In the genomic region with DNA sequence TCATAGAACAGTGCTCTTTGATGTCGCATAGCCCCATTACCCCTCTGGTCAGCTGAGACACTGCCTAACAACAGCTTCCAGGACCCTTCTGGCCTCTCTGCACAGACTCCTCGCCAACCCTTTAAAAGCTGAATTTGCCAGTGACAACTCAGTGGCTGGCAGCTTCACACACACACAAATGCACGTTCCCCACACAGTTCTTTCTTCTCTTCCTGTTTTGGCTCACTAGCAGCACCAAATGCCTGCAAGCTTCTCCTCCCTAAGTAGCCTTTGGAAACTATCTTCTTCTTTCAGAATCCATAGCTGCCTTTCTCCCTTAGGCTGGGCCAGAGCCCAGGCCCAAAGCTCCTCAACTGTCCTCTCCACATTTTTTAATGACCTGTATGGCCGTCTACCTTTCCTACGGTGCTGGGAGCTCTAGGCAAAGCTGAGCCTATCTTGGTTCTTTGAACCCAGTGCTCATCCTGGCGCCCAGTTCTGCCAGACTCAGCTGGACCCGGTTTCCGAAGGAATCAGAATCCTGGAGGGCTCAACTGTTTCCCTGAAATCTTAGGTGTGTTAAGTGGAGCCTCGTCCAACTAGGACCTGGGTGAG, we compare ENCODE assay signal across 9 mouse cellular contexts. TPM values are rescaled to one million over a fixed set of nuclear protein-coding genes. Genes with fewer than 3 reads are reported as not detected.
DNase-seq lines count a peak whose midpoint lies in the region; ATAC-seq and TF ChIP-seq lines count a peak whose summit lies in the region.
"Had no signal": no experiment of that assay in that cellular context is flagged by ENCODE, and none has a peak within 500 bp of the region (broad histone marks: within the 10 kb centered on the region; RNA-seq: fewer than 3 reads in every experiment).

No protein-coding gene starts in this region.

- TF ChIP-seq EP300 in heart, postnatal 0 days (IDR thresholded peaks at IDR 0.05; ENCODE audit: low read depth): no peak
- TF ChIP-seq EP300 in ES-Bruce4 (IDR thresholded peaks at IDR 0.05; ENCODE audit: insufficient read depth, low read depth, low read length): no peak

- no peak for TF ChIP-seq POLR2A in ES-Bruce4 (IDR thresholded peaks at IDR 0.05; ENCODE audit: insufficient read depth, low read length)

- 0 out of 2 replicates have a peak overlapping the region, but pooled peaks have one; percentile 52 for H3K4me3 ChIP-seq in heart, postnatal 0 days (ENCODE audit: low read depth, low read length)
- H3K4me3 ChIP-seq in ES-Bruce4 (ENCODE audit: low read depth, low read length): no peak overlapping the region
- peak overlapping the region; percentile 68 for H3K4me3 ChIP-seq in forebrain, embryonic 12.5 days (replicated peaks)
- H3K4me3 ChIP-seq in midbrain, embryonic 10.5 days: peak overlapping the region; percentile 75

- no peak overlapping the region for H3K27ac ChIP-seq in heart, postnatal 0 days (ENCODE audit: low read depth)
- H3K27ac ChIP-seq in ES-Bruce4 (ENCODE audit: insufficient read depth, low read length): no peak overlapping the region
- H3K27ac ChIP-seq in forebrain, embryonic 12.5 days: no peak overlapping the region
- H3K27ac ChIP-seq in midbrain, embryonic 10.5 days (replicated peaks): 0 out of 2 replicates have a peak overlapping the region, but pooled peaks have one; percentile 82
- H3K27ac ChIP-seq: lung, embryonic 15.5 days had no signal

- no peaks in the 10 kb centered on the region for H3K36me3 ChIP-seq in heart, postnatal 0 days (replicated peaks; ENCODE audit: control insufficient read depth, insufficient read depth, low read length)
- H3K36me3 ChIP-seq in ES-Bruce4 (ENCODE audit: control insufficient read depth, insufficient read depth, low read length, poor library complexity, severe bottlenecking): no peaks in the 10 kb centered on the region
- H3K36me3 ChIP-seq in forebrain, embryonic 12.5 days (replicated peaks): no peaks in the 10 kb centered on the region
- no peaks in the 10 kb centered on the region for H3K36me3 ChIP-seq in midbrain, embryonic 10.5 days
- H3K36me3 ChIP-seq: lung, embryonic 15.5 days had no signal

- no peak overlapping the region; the same call in 1 of the 2 replicates for H3K4me2 ChIP-seq in heart, postnatal 0 days (ENCODE audit: low read depth, low read length)
- peak overlapping the region; percentile 90 for H3K4me2 ChIP-seq in forebrain, embryonic 12.5 days

- 7% methylated on average over 9 of the region's 9 CpGs for WGBS in heart, postnatal 0 days
- WGBS in forebrain, embryonic 12.5 days: 7% methylated on average over 9 of the region's 9 CpGs
- 5% methylated on average over 9 of the region's 9 CpGs for WGBS in midbrain, embryonic 10.5 days

- H3K9ac ChIP-seq in heart, postnatal 0 days (replicated peaks; ENCODE audit: low read depth, low read length): no peak overlapping the region
- H3K9ac ChIP-seq in ES-Bruce4 (ENCODE audit: low read depth, poor library complexity, severe bottlenecking): peak overlapping the region; percentile 77; the same call in 1 of the 2 replicates
- no peak overlapping the region for H3K9ac ChIP-seq in forebrain, embryonic 12.5 days
- H3K9ac ChIP-seq: lung, embryonic 15.5 days had no signal

- DNase-seq in heart, postnatal 0 days (ENCODE audit: low spot score): no peak
- no peak for DNase-seq in heart, adult 8-10 months (ENCODE audit: low spot score)
- DNase-seq in midbrain, embryonic 10.5 days (ENCODE audit: low spot score): no peak
- DNase-seq in thymus, adult 18-20 months: no peak

- ATAC-seq in heart, postnatal 0 days (ENCODE audit: insufficient read depth, low read depth): no peak
- no peak for ATAC-seq in forebrain, embryonic 12.5 days (ENCODE audit: low FRiP score)
- ATAC-seq in granulocyte monocyte progenitor cell, adult 5-6 weeks (replicated peaks; ENCODE audit: poor library complexity, severe bottlenecking): no peak
- no peak for ATAC-seq in megakaryocyte progenitor cell, adult 5-6 weeks (replicated peaks; ENCODE audit: poor library complexity)

- H3K4me1 ChIP-seq in heart, postnatal 0 days (ENCODE audit: control insufficient read depth, insufficient read depth): no peaks in the 10 kb centered on the region
- no peaks in the 10 kb centered on the region for H3K4me1 ChIP-seq in ES-Bruce4 (ENCODE audit: control insufficient read depth, insufficient read depth, low read length)
- H3K4me1 ChIP-seq in forebrain, embryonic 12.5 days: peaks cover 31% of the 10 kb centered on the region
- H3K4me1 ChIP-seq in midbrain, embryonic 10.5 days: peaks cover 39% of the 10 kb centered on the region

- no peaks in the 10 kb centered on the region for H3K9me3 ChIP-seq in heart, postnatal 0 days (replicated peaks; ENCODE audit: control insufficient read depth, low read length)
- peaks cover under 1% of the 10 kb centered on the region; the same call in 1 of the 2 replicates for H3K9me3 ChIP-seq in ES-Bruce4 (replicated peaks; ENCODE audit: control insufficient read depth, insufficient read depth, low read length, poor library complexity, severe bottlenecking)
- H3K9me3 ChIP-seq in forebrain, embryonic 12.5 days: no peaks in the 10 kb centered on the region; the same call in 1 of the 2 replicates
- no peaks in the 10 kb centered on the region for H3K9me3 ChIP-seq in midbrain, embryonic 10.5 days (replicated peaks)
- H3K9me3 ChIP-seq: lung, embryonic 15.5 days had no signal

- peaks cover 81% of the 10 kb centered on the region for H3K27me3 ChIP-seq in heart, postnatal 0 days (ENCODE audit: control insufficient read depth, insufficient read depth, low read length)
- peaks cover 32% of the 10 kb centered on the region for H3K27me3 ChIP-seq in ES-Bruce4 (ENCODE audit: control insufficient read depth, insufficient read depth, low read length, poor library complexity, severe bottlenecking)
- peaks cover 95% of the 10 kb centered on the region for H3K27me3 ChIP-seq in forebrain, embryonic 12.5 days
- H3K27me3 ChIP-seq in midbrain, embryonic 10.5 days (ENCODE audit: low read depth, poor library complexity, severe bottlenecking): peaks cover 94% of the 10 kb centered on the region

- no peak for TF ChIP-seq CTCF in heart, postnatal 0 days (IDR thresholded peaks at IDR 0.05; ENCODE audit: low read depth)
- TF ChIP-seq CTCF in ES-Bruce4 (IDR thresholded peaks at IDR 0.05; ENCODE audit: low read depth, low read length): no peak

RNA-seq across cellular contexts. Expression of gene Grid1, which starts 1.4 kb away (rescaled TPM):
- total RNA-seq in heart, postnatal 0 days (2014; rRNA removed; ENCODE audit: low replicate concordance): 0.54 TPM in 1 of 2 replicates, not detected in the other
- 0.03 and 0.05 TPM in 2 replicates for polyA plus RNA-seq in heart, postnatal 0 days (2015; fragmentation: Nextera tagmentation; extraction: Ambion mirVana)
- total RNA-seq in heart, adult 8-10 months (2022): under 1 TPM in 1 of 4 experiments, not detected in 3; 0.22 TPM
- 0.24 and 1.3 TPM in 2 replicates for polyA plus RNA-seq in ES-Bruce4 (2011; ENCODE audit: insufficient read depth, insufficient read length, low read depth, missing spikeins)
- 0.90 and 1.5 TPM in 2 replicates for polyA plus RNA-seq in forebrain, embryonic 12.5 days (2016; fragmentation: Nextera tagmentation; extraction: Ambion mirVana)
- 0.28 and 0.40 TPM in 2 replicates for polyA plus RNA-seq in midbrain, embryonic 10.5 days (2016; fragmentation: Nextera tagmentation; extraction: Ambion mirVana)
- total RNA-seq in granulocyte monocyte progenitor cell, adult 5-6 weeks (2014; fragmentation: Nextera tagmentation): not detected in 2 replicates
- not detected in 2 replicates for total RNA-seq in granulocyte monocyte progenitor cell, adult 5-6 weeks (2017)
- total RNA-seq in megakaryocyte progenitor cell, adult 5-6 weeks (2015): not detected in 2 replicates
- total RNA-seq in megakaryocyte progenitor cell, adult 5-6 weeks (2017): not detected in 2 replicates
